Mouse (Mus musculus): ENCODE measurements at regions not wholly inside any gene's neighbourhood (a gene's known extent, or its start where the extent isn't known, plus 50 kb on each side); places are given as distances from the start of the nearest gene placed in this dataset.

- no peak for ATAC-seq (ENCODE audit: insufficient number of reproducible peaks, low FRiP score, low TSS enrichment)
These were observed 125.2 kb upstream of the Msx2 start for GRCm38 (mm10) chr13:53598050-53598449.

- ATAC-seq (ENCODE audit: insufficient number of reproducible peaks, low FRiP score, low TSS enrichment), result no peak
These were observed 124.3 kb upstream of the Msx2 start for GRCm38 (mm10) chr13:53596871-53597800.

GRCm38 (mm10) chr13:53592755-53593154 is 119.9 kb upstream of the Msx2 start:
- no peak for ATAC-seq (ENCODE audit: insufficient number of reproducible peaks, low FRiP score, low TSS enrichment)

DNA sequence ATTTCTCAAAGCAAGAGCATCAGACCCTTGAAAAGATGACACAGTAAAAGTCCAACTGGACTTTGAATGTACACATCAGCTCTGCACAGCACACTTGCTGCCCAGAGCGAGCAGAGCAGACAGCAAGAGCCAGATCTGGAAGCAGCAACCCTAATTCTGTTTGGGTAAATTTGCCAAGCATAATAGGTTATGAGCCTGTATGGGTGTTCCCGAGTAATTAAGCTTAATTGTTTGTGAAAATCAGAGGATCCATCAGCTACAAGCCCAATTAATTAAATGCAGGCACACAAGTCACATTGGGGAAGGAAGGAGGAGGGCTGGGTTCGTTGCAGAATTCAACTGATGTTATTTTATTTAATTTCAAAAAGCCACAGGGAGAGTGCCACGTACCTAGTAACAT is 113.9 kb upstream of the Msx2 start:
- ATAC-seq (ENCODE audit: insufficient number of reproducible peaks, low FRiP score, low TSS enrichment), result no peak

DNA sequence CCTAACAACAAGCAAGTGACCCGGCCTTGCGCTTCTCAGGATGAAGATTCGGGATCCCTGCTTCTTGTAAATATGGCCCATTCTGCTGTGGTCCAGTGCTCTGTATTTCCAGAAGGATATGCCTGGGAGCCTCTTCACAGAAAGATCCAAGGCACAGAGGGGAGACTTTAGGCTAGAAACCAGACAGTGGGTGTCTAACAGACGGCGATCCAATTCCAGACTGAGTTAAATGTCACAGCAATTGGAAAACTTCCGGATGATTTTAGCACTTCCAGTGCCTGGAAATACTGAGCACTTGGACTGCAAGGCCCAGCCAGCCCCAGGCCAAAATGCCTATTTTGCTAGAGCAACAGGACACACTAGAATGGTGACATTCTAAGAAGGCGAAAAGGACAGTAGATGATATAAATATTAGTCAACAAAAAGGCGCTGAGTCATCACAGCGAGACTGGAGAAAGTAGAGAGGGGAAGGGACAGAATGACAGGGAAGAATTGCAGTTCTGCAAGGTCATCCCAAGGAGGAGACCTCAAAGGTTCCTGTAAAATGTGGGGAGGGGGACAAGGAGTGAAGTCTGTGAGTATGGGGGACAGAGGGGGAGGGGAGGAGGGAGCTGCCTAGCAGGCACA is 111.7 kb upstream of the Msx2 start:
- ATAC-seq (ENCODE audit: insufficient number of reproducible peaks, low FRiP score, low TSS enrichment), result no peak

- no peak for ATAC-seq (ENCODE audit: insufficient number of reproducible peaks, low FRiP score, low TSS enrichment)
These were observed 81.2 kb upstream of the Msx2 start for GRCm38 (mm10) chr13:53553876-53554577.

DNA sequence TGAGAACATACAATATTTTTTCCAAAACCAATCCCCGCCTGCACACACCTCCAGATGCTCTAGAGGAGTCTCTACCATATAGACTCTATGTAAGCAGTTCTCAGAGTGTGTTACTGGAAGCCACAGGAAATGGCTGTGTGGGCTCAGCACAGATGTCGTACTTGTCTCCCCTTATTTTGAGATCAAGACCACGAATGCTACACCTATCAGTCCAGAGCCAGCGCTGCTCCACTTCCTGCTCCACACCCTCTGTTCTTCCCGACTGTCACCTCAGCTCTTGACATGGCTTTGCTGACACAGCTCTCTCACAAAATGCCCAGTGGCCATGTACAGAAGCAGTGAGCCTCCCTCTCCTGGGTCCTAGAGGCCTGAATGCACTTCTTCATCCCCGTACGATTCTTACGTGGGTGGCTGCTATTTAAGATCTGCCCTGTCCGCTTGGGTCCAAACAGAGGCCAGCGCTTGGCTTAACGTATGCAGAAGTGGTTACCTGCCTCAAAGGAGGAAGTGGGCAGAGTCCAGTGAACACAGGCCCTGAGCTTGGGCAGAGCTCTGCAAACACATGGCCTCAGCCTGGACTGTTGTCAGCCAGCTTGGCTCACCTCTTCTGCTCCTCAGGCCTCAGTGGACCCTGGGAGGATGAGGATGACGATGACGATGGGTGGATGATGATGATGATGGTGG is 80.5 kb upstream of the Msx2 start:
- no peak for ATAC-seq (ENCODE audit: insufficient number of reproducible peaks, low FRiP score, low TSS enrichment)

DNA sequence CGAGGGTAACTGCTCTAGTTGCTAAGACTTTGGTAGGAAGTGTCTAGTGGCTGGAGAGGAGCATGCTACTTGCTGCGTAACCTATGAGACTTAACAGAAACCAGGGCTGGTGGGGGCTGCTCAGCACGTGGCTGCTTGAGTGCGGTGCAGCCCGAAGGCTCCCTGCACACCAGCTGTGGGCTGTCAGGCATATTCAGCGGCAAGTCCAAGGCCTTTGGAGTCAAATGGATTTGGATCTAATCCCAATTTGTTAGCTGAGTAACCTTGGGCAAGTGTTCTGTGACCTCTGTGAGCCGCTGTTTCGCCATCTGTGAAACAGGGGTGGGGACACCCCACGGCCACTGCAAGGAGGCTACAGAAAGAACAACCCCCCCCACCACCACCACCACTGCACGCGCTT is 75.5 kb upstream of the Msx2 start:
- no peak for ATAC-seq (ENCODE audit: insufficient number of reproducible peaks, low FRiP score, low TSS enrichment)

GRCm38 (mm10) chr13:53543291-53543690 is 70.4 kb upstream of the Msx2 start:
- ATAC-seq (ENCODE audit: insufficient number of reproducible peaks, low FRiP score, low TSS enrichment), result no peak

DNA sequence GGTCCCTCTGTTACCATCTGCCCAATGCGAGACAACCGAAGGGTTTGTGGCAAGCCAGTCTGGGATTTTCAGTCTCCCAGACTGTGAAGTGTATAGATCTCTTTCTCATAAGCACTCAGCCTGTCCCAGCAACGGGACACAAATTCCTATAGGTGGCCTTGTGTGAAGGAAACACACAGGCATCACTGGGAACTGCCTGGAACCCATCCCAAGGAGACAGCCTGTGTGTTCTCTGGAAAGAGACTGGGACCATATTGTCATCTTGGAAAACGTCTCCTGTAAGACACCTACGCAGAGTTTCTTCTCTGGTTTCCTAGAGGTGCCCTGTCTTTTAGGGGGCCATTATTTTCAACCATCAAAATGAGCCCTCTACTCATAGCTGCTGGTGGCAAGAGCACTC is 66.9 kb upstream of the Msx2 start:
- no peak for ATAC-seq (ENCODE audit: insufficient number of reproducible peaks, low FRiP score, low TSS enrichment)

- ATAC-seq (ENCODE audit: insufficient number of reproducible peaks, low FRiP score, low TSS enrichment), result no peak
These were observed 65.1 kb upstream of the Msx2 start for GRCm38 (mm10) chr13:53537937-53538336.

DNA sequence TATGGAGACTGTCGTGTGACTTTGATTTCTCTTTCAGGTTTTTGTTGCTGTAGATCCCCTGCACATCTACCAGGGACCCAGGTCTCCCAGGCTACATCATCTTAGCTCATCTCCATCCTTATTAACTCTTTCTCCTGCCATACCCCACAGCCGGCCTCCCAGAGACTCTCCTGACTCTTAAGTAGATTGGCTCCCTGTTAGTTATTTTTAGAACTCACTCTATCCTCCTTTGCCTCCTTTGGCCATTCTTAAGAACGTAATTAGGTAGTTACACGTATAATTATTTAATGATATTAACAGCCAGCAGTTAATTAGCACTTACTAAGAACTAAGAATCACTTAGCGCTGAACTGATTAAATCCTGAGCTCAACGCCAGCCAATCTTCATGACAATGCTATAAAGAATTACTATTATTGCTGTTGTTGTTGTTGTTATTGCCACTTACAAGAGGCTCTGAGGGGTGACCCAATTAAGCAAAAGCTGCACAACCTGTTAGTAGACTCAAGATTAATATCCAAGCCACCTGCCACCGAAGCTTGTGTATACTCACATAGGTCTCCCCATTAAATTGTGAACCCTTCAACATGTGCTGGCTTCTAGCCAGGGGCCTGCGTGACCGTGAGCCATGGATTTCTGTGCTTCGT is 63.0 kb upstream of the Msx2 start:
- no peak for ATAC-seq (ENCODE audit: insufficient number of reproducible peaks, low FRiP score, low TSS enrichment)

- ATAC-seq (ENCODE audit: insufficient number of reproducible peaks, low FRiP score, low TSS enrichment), result no peak
These were observed 60.9 kb upstream of the Msx2 start for GRCm38 (mm10) chr13:53533738-53534137.

- no peak for ATAC-seq (ENCODE audit: insufficient number of reproducible peaks, low FRiP score, low TSS enrichment)
These were observed 54.0 kb upstream of the Msx2 start for GRCm38 (mm10) chr13:53526880-53527279.

DNA sequence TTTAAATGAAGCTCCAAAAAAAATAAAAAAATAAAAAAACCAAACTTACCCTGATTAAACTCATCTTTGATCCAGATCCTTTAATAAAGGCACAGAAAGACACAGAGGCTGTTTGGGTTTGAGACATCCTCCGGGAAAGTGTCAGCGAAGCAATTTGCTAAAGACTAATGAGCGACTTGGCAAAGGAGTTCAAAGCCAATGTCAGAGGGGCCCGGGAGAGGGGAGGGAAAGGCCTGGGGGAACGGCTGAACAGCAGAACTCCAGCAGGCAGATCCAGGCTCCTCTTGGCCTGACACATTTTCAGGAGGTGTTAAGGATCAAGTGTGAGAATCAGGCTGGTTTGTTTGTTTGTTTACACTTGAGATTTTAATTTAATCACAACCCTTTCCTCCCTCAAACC is 49.9 kb upstream of the Msx2 start:
- ATAC-seq (ENCODE audit: insufficient number of reproducible peaks, low FRiP score, low TSS enrichment), result no peak
